Mouse (Mus musculus) cerebellum, postnatal 36 days (tissue): ENCODE data around the gene Vps53.

ENCODE experiments used
- DNase-seq, 2 experiments: peaks; one replicate each; pipeline ENCODE4 v3.0.0; 2021 to 2022; ENCODE audit warnings: mixed read lengths in 2 of 2

The Vps53 gene

DNA sequence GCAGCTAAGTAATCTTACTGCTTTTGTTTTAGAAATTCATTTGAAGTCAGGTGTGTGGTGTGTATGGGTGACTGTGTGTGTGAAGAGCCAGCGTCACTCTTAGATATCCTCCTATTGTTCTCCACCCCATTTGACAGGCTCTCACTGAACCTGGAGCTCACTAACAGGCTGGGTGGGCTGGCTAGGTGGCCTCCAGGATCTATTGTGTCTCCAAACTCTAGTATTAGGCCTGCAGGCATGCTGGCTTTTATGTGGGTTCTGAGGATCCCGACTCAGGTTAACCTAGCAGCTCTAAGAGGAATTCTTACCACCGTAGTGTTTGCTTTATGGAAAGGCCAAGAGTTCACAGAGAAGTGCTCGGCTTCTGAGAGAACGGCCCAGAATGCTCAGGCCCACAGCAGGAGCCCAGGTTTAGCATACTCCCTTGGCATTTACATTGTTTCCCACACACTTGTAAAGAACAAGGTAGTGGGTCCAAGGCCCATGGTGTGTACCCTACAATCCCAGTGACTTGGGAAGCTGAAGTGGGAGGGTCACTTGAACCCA is 128.4 kb downstream of the Vps53 start:
- DNase-seq: no peak

DNA sequence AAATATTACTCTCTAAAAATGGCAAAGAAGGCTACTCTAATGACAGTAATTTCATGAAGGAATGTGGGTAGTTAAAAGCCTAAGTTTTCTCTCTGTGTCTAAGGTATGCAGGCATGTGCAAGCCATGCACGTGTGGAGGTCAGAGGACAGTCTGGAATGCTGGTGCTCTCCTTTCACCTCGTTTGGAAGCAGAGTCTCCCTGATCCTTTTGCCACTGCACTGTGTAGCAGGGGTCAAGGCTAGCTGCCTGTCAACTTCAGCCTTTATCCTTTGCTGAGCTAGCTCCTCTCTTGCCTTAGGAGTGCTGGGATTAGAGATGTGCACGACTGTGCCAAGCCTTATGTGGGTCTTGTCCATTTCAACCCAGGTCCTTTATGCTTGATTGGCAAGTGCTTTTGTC is 128.9 kb downstream of the Vps53 start:
- no peak for DNase-seq

DNA sequence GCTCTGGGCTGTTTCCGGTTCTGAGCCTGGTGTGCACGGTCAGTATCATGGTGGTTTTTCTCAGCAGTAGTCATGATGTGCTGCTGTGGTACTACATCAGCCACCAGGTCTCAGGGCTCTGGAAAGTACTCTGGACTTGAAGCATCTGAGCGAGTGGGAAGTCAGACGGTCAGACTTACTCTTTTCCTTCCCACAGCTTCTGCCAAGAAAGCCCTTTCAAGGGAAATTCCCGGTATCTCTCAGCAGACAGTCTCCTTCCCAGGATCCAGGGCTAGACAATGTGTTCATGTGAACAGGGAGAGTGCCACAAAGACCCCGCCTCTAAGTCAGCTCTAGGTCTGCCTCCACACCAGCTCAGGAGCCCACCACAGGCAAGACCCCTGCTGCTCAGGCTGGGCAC is 134.1 kb downstream of the Vps53 start:
- no peak for DNase-seq

DNA sequence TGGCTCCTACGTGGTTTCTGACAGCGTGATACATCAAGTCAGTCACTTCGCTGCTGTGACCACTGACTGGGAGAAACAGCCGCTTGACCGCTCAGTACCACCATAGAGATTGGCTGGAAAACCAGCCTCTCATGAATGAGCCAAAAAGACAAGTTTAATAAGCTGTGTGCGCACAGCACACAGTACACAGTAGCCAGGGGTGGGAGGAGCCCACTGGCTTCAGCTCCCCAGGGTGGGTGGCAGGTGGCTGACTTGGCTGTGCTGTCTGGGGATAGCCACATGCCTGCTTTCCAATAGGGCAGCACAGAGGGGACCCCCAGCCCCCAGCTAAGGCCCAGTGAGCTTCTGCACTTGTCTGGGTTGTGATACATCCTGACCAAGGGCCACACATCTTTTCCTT is 135.0 kb downstream of the Vps53 start:
- DNase-seq: no peak

DNA sequence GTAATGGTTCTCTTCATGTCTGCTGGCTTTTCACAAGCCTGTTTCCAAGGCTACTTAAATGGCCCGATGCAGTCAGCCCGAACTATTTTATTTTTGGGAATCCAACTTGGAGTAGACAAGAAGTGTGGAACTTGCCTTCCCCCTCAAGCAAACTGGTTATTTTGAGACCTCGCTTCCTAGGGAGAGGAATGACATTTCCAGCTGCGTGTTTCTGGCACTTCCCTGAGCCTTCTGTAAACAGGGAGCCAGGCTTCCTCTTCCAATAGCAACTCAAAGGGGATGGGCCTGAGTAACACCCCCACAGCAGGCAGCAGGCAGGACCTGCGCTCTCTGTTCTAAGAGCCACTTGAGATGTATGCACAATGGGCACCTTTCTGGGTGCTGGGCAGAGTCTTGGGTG is 136.6 kb downstream of the Vps53 start:
- DNase-seq: no peak

DNA sequence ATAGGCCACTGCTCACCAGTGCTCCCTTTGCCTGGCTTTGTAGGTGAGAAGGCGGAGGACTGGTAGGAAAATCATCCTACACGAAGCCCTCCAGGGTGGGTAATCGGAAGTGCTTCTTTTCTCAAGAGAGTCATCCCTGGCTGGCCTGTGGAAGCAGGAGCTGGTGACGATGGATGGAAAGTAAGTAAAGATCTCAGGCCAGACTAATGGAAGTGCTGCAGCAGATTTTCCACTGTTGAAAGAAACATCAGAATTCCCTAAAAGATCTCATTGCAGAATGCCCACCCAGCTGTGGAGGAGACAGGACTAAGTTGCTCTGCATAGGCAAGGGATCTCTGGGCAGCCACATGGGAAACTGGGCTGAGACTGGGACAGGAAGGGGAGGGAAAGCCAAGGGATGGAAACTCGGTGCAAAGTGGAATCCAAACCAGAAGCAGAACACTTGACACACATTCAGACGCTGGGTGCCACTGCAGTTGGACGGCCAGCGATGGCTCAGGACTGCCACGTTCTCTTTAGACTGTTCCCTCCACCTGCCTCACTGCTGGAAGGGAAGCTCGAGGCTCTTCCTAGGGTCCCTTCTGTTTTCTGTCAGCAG is 137.3 kb downstream of the Vps53 start:
- no peak for DNase-seq

DNA sequence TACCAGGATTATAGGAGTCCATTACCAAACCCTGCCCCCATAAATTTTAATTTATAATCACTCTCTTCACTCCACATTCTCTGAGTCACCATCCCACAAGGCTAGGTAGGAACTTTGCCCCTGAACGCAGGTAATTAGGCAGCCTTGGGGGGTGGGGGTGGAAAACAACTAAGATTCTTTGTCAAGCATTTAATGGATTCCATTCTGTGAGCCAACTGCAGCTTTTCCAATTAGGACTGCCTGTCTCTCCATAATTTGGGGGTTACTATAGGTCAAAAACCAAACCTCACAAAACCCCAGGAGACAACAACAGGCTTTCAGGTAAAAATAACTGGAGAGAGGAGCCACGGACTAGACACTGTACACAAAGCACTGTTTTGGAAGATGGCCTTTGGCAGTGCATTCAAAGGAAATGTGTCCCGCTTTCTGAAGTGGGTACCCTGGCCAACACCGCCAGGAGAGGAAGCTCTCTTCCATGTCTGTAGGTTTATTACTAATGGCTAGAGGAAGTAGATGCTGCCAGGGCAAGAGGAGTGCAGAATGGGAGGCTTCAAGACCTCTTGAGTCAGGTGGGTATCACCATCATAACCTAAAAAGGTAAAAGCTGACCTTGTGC is 138.6 kb downstream of the Vps53 start:
- DNase-seq: no peak

DNA sequence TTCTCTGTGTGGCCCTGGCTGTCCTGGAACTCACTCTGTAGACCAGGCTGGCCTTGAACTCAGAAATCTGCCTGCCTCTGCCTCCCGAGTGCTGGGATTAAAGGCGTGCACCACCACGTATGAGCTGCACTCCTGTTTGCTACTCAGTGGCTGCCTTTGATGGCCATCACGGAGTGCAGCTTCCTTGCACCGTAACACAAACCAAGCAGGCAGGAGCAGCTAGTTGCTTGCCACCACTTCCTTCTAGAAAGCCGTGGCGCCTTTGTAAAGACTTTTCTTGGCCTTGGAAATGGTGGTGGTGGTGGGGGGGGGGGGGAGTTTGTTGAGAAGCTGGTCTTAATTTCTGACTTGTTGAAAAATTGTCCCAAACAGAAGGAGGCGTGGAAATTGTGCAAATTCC is 139.3 kb downstream of the Vps53 start:
- no peak for DNase-seq

DNA sequence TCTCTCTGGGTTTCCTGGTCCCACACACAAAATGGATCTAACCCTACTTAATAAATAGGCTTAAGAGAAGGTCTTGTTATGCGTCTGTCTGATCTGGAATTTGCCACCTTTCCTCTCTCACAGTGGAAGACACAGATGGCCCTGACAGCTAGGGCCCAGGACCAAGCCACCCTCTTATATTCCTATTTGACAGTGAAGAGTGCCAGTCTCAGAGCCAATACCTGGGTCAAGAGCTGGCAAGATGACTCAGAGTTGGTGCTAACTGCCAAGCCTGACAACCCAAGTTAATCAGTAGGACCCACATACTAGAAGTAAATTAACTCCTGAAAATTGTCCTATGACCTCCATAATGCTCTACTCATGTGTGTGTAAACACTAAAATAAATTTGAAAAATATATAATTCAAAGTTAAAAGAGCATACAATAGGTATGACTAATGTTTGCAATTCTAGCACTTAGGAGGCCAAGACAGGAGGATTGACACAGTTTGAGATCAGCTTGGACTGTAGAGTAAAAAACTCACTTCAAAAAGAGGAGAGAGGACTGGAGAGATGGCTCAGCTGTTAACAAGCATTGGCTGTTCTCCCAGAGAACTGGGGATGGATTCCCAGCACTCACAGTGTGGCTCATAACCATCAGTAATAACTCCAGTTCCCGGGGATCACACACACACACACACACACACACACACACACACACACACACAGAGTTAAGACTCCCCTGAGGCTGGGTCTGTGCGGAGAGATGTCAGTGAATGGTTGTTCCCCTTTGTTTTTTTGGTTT is 140.0 kb downstream of the Vps53 start:
- DNase-seq: peak; percentile 68 to 73

DNA sequence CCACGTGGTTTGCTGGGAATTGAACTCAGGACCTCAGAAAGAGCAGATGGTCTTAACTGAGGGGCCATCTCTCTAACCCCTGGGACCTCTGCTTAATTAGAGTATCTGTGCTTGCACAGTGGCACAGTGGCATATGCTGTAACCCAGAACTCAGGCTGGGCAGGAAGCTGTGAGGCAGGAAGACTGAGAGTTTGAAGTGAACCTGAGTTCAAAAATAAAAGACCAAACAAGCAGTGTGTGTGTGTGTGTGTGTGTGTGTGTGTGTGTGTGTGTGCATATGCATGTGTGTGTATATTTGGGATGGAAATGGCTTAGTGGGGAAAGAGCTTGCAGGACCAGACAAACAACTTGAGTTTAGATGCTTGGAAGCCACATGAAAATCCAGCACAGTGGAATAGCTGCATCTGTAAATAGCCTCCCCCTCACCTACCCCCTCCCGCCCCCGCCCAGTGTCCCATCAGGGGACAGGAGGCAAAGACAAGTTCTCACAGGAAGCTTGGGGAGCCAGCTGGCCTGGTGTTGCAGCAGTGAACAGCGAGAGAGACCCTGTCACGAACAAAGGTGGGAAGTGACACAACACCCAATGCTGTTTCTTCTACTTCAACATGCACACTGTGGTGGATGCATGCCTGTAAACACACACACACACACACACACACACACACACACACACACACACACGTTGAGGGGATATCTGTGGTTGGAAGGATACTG is 141.7 kb downstream of the Vps53 start:
- no peak for DNase-seq

DNA sequence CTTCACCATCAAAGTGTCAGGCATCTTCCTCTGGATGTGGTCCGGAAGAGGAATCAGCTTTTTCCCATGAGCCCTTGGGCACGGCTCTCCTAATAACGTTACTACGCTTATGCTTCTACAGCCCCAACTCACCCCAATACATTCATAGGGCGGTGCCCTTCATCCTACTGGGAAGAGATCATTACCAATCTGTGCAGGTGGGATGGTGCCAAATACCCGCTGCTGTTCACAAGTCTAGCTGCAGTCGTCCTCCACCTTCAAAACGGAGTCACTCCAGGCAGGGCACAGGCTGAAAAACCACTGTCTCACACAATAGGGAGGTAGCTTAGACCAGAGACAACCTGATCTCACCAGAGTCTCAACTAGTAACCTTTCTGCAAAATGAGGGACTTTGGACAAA is 144.3 kb downstream of the Vps53 start:
- peak; percentile 60 to 62 for DNase-seq

DNA sequence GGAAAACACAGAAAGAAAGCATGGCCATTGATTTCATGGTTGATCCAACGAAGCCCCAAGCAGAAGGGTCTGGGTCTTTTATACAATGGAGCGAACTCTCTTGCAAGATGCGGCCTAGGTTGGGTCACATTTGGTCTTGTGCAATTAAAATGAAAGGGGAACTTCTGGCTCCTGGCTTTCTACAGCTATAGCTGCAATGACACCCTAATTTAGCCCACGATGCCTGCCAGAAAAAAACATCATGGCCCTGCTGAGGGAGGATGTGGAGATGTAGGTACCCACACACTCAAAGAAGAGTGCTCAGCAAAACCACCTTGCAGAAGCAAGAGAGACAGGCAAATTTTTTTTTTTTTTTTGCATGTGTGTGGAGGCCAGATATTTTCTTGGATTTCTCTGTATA is 145.6 kb downstream of the Vps53 start:
- no peak for DNase-seq

DNA sequence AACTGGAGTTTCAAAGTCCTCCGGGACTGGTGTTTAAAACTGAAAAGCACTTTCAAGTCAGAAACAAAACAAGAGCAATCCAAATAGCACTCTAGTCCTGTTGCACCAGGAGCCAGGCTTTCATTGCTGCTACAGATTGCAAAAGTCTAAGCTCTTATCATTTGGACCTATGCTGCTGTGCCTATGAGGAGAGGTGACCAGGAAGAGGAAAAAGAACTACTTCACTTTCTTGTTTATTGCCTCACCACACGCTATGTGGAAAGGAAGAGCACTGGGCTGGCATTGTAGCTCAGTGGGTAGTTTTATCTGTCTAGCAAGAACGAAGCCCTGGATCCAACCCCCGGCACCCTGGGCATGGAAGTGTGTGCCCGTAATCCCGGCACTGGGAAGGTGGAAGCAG is 146.1 kb downstream of the Vps53 start:
- no peak for DNase-seq

DNA sequence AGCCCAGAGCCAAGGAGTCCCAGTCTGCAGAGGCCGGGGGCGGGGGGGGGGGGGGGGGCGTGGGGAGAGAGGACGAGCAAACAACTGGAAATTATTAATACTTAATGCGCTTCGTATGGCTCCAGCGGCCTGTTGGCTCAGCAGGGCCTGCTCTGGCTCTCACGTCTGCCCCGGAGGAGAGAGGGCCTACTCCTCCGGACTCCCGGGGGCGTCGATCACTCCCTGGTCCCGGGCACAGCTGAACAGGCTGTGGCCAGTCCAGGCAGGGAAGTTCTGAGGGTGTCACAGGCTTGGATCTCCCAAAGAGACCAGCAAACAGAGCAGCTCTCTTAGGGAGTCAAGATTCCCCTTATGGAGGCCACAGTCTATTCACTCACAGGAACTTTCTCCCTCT is 151.4 kb downstream of the Vps53 start:
- DNase-seq: no peak

DNA sequence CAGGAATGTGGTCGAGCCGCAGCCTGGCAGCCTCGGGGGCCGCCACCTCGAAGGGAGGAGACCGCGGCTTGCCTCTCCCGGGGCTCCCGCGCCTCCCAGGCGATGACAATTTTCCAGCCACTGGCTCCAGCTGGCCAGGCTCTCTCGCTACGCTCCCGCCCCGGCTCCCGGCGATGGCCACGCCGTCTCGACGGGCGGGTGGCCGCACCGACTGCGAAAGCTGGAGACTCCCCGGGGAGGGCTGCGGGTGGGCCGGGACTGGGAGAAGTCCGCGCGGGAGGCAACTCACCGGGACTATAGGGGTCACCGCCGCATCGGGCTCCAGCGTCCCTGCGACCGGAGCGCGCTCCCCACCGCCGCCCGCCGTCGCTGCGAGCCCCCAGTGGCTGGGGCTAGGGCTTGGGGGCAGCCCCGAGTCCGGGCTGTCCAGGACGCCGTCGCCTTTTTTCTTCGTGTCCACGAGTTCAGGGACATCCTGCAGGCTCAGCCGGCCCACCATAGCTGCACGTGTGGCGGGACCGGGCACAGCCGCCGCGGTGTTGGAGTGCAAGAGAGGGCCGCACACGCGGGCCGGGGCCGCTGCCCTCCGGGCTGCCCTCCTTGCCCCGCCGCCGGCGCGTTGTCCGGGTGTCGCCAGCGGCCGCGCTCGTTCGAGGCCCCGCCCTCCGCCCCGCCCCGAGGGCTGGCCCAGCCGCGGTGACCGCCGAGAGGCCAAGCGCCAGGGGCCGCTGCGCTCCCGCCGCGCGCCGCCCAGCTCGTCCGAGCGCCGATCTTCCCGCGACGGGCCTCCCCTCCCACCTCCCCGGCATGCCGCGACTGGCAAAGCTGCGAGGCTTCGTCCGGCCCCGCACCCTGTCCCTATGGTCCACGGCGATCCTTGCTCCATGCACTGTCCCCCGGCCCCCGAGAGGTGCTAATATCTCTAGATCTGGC is 152.0 kb downstream of the Vps53 start, which contains the start of gene Rflnb:
TSS of gene Rflnb (minus strand) at position 644 of the 933 bp plus-strand sequence.
- DNase-seq: peak; percentile 80 to 90

DNA sequence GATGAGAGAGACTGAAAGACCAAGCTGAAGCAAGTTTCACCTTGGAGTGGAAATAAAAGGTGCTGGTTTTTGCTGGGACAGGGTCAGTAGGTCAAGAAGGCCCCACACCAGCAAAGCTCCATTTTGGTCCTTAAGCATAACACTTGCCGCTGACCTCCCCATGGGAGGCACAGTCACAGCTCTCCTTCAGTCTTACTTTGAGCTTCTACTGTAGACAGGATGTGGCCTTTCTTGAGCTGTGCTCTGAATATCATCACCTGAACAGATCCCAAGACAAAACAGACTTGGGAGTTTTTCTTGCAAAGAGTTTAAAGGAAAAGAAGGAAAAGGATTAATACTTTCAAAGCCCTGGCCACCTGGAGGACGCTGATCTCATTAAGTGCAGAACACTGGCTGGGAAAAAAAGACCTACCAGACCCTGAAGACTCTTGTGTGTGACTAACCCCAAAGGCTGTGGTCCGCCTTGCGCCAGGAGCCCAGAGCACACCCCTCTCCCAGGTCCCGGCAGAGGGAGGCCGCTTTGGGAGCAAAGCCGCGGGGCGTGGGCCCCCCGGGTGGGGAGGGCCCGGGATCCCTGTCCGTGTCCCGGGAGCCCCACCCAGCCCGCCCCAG is 152.8 kb downstream of the Vps53 start:
- DNase-seq: no peak

DNA sequence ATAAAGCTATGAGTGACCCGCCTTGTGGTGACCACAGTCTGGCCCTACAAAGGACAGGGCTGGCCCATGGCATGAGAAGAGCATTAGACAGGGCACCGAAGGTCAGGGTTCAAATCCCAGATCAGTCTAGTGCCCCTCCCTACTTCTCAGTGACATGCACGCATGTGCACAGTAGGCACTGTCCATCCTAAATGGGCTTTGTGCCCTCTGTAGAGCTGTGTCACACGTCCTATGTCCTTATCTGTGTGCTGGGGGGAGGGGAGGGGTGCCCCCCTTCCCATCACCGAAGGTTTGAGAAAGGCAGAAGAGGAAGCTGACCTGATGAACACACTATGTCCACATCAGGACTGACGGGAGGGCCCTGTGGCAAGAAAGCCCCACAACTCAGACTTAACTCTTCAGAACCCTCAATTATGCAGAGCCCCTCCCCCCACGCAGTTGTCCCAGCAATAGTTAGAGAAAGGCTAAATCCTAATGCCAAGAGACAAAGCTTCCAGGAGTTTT is 154.3 kb downstream of the Vps53 start:
- DNase-seq: no peak

DNA sequence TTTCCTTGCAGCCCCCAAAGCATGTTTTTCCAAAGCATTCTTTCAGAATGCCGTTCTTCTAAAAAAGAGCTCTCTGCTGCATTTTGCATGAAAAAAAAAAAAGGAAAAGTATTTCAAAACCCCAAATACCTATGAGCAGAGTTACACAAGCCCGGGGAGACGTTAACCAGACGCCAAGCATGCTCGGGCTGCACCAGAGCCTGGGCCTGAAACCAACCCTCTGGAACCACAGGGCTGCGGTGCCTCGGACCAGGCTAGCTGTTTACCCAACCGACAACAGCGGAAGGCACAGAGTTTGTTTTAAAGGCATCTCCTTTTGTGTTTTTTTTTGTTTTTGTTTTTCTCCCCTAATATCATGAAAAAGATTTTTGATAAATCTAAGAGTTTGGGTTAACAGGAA is 158.5 kb downstream of the Vps53 start:
- DNase-seq: no peak

DNA sequence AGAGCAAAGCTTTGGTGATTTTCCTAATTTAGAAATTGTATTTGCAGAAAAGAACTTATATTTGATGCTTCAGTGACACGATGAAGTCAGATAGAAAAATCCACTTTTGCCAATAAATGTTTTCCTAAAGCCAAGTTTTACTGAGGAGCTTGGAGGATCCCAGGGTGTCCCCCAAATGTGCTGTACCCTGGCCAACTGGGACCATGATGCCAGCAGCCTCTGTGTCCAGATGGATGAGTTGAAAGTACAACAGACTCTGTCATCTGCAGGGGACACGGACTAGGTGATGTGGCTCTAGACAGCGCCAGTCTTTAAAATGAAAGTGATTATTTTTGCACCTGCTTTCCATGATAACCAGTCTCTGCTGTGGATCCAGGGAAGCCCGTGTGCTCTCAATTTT is 159.6 kb downstream of the Vps53 start:
- DNase-seq: no peak

DNA sequence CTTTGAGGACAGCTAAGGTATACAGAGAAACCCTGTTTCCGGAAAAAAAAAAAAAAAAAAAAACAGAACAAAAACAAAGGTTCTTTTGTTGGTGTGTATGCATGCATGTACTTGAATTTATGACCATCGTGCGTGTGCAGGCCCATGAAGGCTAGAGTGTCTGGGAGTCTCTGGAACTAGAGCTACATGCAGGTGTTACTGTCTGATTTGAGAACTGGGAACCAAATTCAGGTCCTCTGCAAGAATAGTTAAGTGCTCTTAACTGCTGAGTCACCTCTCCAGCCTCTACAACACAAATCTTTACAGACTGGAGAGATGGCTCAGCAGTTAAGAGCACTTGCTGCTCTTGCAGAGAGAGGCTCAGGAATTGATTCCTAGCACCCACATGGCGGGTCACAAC is 163.6 kb downstream of the Vps53 start:
- no peak for DNase-seq

DNA sequence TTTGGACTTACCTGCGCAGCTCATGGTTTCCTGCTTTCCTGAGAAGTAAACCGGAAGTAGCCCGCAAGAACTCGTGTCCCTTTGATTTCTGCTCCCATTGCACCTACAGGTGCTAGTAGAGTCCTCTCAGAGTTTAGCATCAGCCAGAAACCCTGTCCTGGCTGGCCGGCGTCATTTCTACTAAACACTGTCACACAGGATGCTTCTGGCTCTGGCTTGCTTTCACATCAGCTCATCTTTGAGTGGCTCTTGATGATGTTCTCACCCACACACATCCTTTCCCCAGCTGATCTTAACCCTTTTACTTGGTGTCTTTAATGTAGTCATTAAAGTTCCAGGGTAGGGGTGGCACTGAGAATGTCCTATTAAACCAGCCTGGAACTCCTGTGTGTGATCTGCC is 164.2 kb downstream of the Vps53 start:
- DNase-seq: no peak
